Comparison of ENCODE assay signal across 14 mouse cellular contexts in the genomic region with DNA sequence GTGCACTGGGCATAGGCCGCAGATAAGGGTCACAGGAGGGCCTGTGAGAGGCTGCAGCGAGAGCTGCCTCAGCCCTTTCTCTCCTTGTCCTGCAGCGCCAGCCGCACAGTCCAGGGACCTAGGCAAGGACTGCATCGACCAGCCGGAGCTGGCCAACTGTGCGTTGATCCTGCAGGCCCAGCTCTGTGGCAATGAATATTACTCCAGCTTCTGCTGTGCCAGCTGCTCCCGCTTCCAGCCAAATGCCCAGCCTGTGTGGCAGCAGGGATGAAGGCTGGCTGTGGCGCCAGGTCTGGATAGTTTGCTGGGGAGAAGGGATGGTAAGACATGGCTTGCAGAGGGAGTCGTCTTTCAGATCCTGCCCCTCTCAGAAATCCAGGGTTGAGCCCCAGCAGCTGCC. TPM values are rescaled to one million over a fixed set of nuclear protein-coding genes. Genes with fewer than 3 reads are reported as not detected.
DNase-seq lines count a peak whose midpoint lies in the region; ATAC-seq lines count a peak whose summit lies in the region.
"Had no signal": no experiment of that assay in that cellular context is flagged by ENCODE, and none has a peak within 500 bp of the region (broad histone marks: within the 10 kb centered on the region; RNA-seq: fewer than 3 reads in every experiment).

No protein-coding gene starts in this region.

- no peaks in the 10 kb centered on the region for H3K4me1 ChIP-seq in forebrain, embryonic 15.5 days
- H3K4me1 ChIP-seq in forebrain, embryonic 13.5 days: no peaks in the 10 kb centered on the region

- H3K4me3 ChIP-seq in forebrain, embryonic 15.5 days: no peak overlapping the region
- H3K4me3 ChIP-seq in forebrain, embryonic 13.5 days: no peak overlapping the region
- H3K4me3 ChIP-seq: embryonic facial prominence, embryonic 13.5 days; limb, embryonic 10.5 days had no signal

- H3K27ac ChIP-seq in forebrain, embryonic 15.5 days (replicated peaks): 0 out of 2 replicates have a peak overlapping the region, but pooled peaks have one; percentile 3
- no peak overlapping the region for H3K27ac ChIP-seq in forebrain, embryonic 13.5 days
- H3K27ac ChIP-seq: embryonic facial prominence, embryonic 13.5 days; limb, embryonic 10.5 days had no signal

- no peak overlapping the region for H3K9ac ChIP-seq in forebrain, embryonic 15.5 days (replicated peaks)
- no peak overlapping the region for H3K9ac ChIP-seq in forebrain, embryonic 13.5 days
- H3K9ac ChIP-seq: embryonic facial prominence, embryonic 13.5 days had no signal

- peak; percentile 36 for DNase-seq in layer of hippocampus, adult 11-12 months (ENCODE audit: low spot score)
- no peak for DNase-seq in layer of hippocampus, adult 9-10 months (ENCODE audit: low spot score)
- DNase-seq in cerebellum, adult 11-12 months: peak; percentile 56
- peak; percentile 40 for DNase-seq in layer of hippocampus, adult 9-11 months
- no peak for DNase-seq in urinary bladder, postnatal 14 days (ENCODE audit: low spot score)
- no peak for DNase-seq in spleen, adult 12 weeks (ENCODE audit: low spot score)
- DNase-seq: gastrocnemius, postnatal 36 days; heart, postnatal 4 days; kidney, postnatal 36 days; lung, postnatal 14 days had no signal

- H3K9me3 ChIP-seq in forebrain, embryonic 15.5 days: no peaks in the 10 kb centered on the region
- H3K9me3 ChIP-seq in forebrain, embryonic 13.5 days (replicated peaks): no peaks in the 10 kb centered on the region
- H3K9me3 ChIP-seq: embryonic facial prominence, embryonic 13.5 days; limb, embryonic 10.5 days had no signal

- 87% methylated on average over 10 of the region's 10 CpGs for WGBS in forebrain, embryonic 15.5 days
- WGBS in forebrain, embryonic 13.5 days: 92% methylated on average over 10 of the region's 10 CpGs

- ATAC-seq in forebrain, embryonic 15.5 days (replicated peaks): peak; percentile 48; the same call in 1 of the 2 replicates
- no peak for ATAC-seq in forebrain, embryonic 13.5 days

- no peaks in the 10 kb centered on the region for H3K27me3 ChIP-seq in forebrain, embryonic 15.5 days
- no peaks in the 10 kb centered on the region for H3K27me3 ChIP-seq in forebrain, embryonic 13.5 days
- H3K27me3 ChIP-seq: embryonic facial prominence, embryonic 13.5 days had no signal

- H3K36me3 ChIP-seq in forebrain, embryonic 15.5 days: peaks cover 9% of the 10 kb centered on the region; the same call in 1 of the 2 replicates
- peaks cover 41% of the 10 kb centered on the region for H3K36me3 ChIP-seq in forebrain, embryonic 13.5 days (ENCODE audit: poor library complexity, severe bottlenecking)

- H3K4me2 ChIP-seq in forebrain, embryonic 15.5 days (replicated peaks): no peak overlapping the region
- H3K4me2 ChIP-seq in forebrain, embryonic 13.5 days: no peak overlapping the region
- H3K4me2 ChIP-seq: embryonic facial prominence, embryonic 13.5 days had no signal

RNA-seq across cellular contexts. Expression of a gene that starts 28.3 kb away (rescaled TPM):
- polyA plus RNA-seq in forebrain, embryonic 15.5 days (2015; fragmentation: Nextera tagmentation; extraction: Ambion mirVana): 0.15 and 0.20 TPM in 2 replicates
- 0.10 and 0.19 TPM in 2 replicates for polyA plus RNA-seq in forebrain, embryonic 13.5 days (2015; fragmentation: Nextera tagmentation; extraction: Ambion mirVana)

Comparison
In these comparisons a context has a peak if more than half of its experiments do, and no peak if none do; other contexts are left out.
1. DNase-seq: peak in layer of hippocampus, adult 11-12 months (single experiment), cerebellum, adult 11-12 months (single experiment) and layer of hippocampus, adult 9-11 months (single experiment); none in layer of hippocampus, adult 9-10 months (single experiment), urinary bladder, postnatal 14 days (single experiment) and spleen, adult 12 weeks (single experiment).